Mouse (Mus musculus) adrenal gland, postnatal 14 days (tissue): ENCODE results near the gene Tmem182. TPM values are rescaled to one million over a fixed set of nuclear protein-coding genes. Genes with fewer than 3 reads are reported as not detected.

Source experiments
- DNase-seq: peaks from one replicate; pipeline ENCODE4 v3.0.0; 2021; ENCODE audit warnings: mixed read lengths
- total RNA-seq: library from RNA; stranded (reverse); gene quantifications from 2 replicates; pipeline ENCODE4 v1.2.3, GENCODE M21; 2021

Tmem182 gene
- total RNA-seq, 1 experiment from 2014 or later: 6.4 TPM

- no peak for DNase-seq
These were observed 6.3 kb upstream of the Tmem182 start for GRCm38 (mm10) chr1:40799121-40799520.

DNA sequence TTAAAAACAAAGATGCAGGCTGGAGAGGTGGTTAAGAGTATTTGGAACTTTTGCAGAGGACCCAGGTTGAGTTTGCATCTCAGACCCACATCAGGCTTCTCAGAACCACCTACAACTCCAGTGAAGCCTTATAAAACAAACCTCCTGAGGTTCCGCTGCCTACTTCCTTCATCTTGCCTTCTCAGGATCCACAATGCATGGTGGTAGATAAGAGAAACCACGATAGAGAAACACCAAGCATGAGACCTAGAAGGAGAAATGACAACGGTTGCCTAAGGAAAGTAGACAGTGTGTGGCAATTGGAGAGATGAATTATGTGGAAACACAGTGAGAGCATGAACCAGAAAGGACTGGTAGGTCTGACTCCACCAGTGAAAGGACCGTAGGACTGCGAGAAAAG lies 4.5 kb upstream of the Tmem182 start:
- no peak for DNase-seq

DNA sequence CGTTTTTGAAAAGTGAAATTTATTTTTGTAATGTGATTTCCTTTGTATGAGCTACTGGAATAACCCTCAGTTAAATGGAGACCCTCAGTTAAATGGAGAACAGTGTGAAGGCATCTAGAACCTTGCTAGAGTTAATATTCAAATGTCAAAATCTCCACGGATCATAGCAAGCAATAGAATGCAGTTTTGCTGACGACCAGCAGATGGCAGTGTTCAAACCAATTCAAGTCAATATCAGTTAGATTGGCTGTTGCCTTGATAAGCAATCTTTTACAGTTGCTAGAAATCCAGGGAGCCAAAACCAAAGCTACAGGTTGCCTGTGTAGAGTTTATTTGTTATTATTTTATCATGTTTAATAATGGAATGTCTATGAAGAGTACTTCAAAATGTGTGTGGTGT lies 2.6 kb upstream of the Tmem182 start:
- DNase-seq: peak; percentile 67

- DNase-seq: no peak
These were observed 1.3 kb upstream of the Tmem182 start for GRCm38 (mm10) chr1:40804118-40804517.

DNA sequence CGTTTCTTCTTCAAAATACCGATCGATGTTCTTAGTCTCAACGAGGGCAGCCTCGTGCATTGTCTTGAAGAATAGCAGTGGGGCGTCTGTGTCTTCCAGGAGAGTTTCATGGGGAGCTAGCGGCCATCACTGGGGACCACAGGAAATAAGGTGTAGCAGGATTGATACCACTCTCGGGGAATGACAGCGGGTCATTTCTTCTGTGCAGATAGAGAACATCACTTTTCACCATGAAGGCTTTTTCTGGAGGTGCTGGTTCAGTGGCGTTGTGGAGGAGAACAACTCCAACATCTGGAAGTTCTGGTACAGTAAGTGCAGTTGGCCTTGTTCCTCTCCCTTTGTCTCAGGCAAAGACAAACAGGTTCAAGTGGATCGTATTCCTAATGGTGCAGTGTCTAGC lies 490 bp downstream of the Tmem182 start:
- no peak for DNase-seq

GRCm38 (mm10) chr1:40808643-40809042 lies 3.2 kb downstream of the Tmem182 start:
- no peak for DNase-seq

DNA sequence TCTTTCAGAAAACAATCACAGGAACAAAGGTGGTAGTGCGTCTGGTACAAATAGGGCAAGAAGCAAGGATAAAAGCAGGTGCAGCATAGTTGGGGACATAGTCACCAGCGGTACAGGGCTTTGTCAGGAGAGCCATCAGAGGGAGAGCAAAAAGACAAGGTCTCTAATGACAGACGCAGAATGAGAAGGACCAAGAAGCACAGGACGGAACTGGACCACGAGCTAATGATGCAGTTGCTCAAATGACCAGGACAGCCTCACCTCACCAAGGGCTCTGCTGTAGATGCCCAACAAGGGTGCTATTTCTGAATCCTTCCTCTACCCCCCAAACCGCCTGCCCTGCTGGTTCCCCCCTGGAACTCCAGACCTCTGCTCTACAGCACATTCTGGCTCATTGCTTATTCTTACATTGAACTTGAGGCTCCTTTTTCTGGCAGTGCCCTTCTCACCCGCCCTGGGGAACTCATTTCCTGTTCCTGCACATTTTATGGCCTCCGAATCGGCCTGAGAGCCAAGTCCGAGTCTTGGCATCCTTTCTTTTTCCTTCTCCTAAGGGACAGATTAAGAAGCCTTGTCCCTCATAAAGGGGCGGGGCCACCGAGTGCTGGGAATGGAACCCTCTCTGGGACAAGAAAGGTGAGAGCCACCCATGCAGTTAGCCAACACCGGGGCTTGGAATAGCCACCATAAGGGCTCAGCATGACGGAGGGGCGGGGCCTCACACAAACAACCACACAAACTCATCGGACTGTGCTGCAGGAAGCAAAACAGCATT lies 9.9 kb downstream of the Tmem182 start:
- peak; percentile 31 for DNase-seq

GRCm38 (mm10) chr1:40824517-40824916 lies 19.1 kb downstream of the Tmem182 start:
- no peak for DNase-seq

DNA sequence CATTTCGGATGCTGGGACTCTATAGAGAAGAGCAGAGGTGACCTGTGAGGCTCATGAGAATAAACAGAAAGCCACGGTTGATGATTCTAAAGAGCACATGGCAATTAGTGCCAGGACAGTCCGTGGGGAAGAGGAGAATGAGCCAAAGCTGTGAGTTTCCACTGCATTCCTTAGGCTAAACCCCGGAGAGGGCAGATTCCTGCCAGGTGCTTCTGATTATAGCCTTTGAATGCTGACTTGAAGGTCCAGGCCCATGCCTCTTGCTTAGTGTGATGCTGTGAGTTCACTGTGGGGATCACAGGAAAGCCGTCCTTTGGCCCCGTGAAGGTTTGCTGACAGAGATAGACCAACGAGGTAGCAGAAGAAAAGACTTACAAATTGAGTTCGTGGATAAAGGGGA lies 19.5 kb downstream of the Tmem182 start:
- no peak for DNase-seq

- no peak for DNase-seq
These were observed 20.4 kb downstream of the Tmem182 start for GRCm38 (mm10) chr1:40825826-40826225.

- peak; percentile 14 for DNase-seq
These were observed 24.0 kb downstream of the Tmem182 start for GRCm38 (mm10) chr1:40829213-40829914.

GRCm38 (mm10) chr1:40830712-40831507 lies 25.5 kb downstream of the Tmem182 start:
- no peak for DNase-seq

GRCm38 (mm10) chr1:40835468-40835867 lies 30.1 kb downstream of the Tmem182 start:
- DNase-seq: no peak

- DNase-seq: no peak
These were observed 35.2 kb downstream of the Tmem182 start for GRCm38 (mm10) chr1:40840605-40841004.

DNA sequence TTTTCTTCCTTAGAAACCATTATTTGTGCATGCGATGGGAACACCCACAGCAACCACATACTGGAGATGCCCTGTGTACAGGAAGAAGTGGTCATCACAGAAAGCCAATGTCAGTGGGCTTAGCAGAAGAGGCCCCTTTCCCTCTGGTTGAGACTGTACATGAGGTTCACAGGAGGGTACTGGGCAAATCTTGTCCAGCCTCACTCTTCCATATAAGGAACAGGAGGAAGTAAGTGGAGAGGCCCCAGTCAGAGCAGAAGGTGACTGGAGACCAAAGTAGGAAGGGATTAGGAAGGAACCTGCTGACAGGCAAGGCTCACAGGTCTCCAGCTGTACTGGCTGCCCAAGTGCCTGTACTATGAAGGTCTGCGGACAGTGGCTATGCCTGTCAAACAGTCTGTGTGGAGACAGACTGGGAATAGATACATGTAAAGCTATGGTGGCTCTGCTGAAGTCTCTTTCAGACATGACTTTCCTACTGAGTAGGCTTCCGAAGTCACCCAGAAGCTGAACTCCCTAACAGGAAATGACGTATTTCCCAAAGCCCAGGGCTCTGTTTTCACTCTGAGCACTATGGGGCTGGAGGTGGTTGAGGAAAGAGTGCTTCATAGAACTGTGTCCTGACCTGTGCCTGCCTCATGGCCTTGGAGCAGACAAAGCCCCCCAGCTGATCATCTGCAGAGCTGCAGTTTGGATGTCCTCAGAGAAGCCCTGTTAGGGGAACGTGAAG lies 35.8 kb downstream of the Tmem182 start:
- no peak for DNase-seq

GRCm38 (mm10) chr1:40844616-40845015 lies 39.2 kb downstream of the Tmem182 start:
- peak; percentile 69 for DNase-seq

DNA sequence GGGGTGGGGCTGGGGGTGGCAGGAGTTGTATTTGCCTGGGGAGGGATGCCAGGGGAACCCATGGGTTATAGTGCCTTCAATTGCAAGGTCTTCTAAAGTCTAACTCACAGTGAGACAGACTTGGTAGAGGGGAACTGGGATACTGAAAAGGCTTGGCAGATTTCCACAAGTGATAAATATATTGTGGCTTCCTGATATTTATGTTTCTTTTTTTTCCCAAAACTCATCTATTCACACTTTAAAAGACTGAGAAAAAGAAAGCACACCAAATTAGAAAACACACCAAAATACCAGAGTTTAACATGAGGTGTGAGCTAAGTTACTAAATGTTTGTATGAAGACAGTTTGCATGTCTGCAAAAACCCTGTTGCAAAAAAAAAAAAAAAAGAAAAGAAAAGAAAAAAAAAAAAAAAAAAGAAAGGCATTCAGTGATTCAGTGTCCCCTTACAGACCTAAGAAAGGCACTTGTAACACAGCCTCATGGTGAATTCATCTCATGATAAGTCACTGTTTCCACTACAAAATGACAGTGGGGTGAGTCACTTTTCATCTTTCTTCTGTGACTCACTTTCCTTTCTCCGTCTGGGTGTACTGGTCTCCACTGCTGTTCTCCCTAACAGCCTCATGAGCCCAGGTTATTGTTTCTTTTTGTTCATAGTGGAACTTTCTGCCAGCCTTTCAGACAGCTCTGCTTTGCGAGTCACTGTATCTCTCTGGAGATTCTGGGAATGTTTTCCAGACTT lies 42.0 kb downstream of the Tmem182 start:
- no peak for DNase-seq

DNA sequence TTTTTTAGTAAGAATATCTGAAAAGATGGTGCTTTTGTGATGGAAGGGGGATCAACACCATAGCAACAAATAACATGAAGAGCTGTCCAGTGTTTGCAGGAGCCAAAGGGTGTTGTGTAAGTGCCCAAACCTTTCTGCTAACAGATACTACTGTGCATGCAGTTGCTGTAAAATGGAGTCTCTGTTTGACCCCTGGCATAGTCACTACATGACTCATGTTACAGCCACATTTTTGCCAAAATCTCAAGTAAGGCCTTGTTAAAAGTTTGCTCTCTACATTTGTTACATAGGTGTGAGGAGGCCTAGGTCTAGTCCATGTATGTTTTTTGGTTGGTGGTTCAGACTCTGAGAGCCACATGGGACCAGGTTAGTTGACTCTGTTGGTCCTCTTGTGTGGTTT lies 45.9 kb downstream of the Tmem182 start:
- DNase-seq: no peak

GRCm38 (mm10) chr1:40855268-40855667 lies 49.9 kb downstream of the Tmem182 start:
- DNase-seq: no peak

DNA sequence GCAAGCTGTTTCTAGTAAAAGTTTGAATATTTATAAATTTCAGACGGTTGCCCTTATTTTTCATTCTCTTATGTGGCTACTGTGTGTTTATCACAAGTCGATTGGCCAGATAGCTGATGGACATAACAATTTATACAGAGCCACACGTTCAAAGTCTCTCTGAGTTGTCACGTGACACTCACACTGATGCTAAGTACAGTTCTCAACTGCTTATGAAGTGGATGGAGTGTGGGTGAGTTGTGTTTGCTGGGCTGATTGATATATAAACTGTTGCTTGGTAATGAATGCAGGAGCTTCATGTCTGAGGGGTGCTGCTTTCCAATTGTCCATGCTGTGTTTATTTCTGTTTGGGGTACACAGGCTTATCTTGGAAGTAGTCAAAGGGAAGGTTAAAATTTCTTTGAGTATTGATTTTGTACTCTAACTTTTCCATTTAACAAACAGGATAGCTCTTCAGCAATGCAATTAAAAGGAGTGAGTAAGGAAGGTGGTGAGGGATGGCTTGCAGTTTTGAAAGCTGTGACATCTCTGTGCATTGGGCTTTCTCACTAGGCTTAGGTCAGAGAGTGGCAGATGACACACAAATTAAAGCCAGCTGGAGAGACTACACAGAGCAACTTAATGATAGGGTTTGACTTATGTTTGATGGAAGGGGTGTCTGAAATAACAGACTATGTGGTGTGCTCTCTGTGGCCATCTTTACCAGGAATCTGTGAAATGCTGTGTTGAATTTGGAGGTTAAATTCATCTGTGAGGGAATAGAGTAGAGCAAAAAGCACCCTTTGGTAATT lies 51.6 kb downstream of the Tmem182 start:
- no peak for DNase-seq

- DNase-seq: no peak
These were observed 59.6 kb downstream of the Tmem182 start for GRCm38 (mm10) chr1:40865043-40865442.
